Mouse (Mus musculus): Measurements from ENCODE around the gene Hyal2.

GRCm38 (mm10) chr9:107563029-107563581, 4.6 kb upstream of the Hyal2 start, which contains the start of gene Tusc2:
- TF ChIP-seq POLR2A (IDR thresholded peaks at IDR 0.05; ENCODE audit: insufficient read depth, low read depth, low read length) (peak; percentile 96), CTCF (IDR thresholded peaks at IDR 0.05) (no peak)
